Mouse (Mus musculus) adrenal gland, adult 2 months (tissue): ENCODE results near the gene Ptpa. TPM values are rescaled to one million over a fixed set of nuclear protein-coding genes. Genes with fewer than 3 reads are reported as not detected.

Experiments used
- DNase-seq: peaks from one replicate; pipeline ENCODE4 v3.0.0; 2021
- polyA plus RNA-seq: library from polyadenylated mRNA; depleted of rRNA; stranded (reverse); fragments of >200 nt; gene quantifications from 2 replicates; pipeline ENCODE4 v1.2.3, GENCODE M21; 2012
- total RNA-seq, 2 experiments: library from RNA; stranded (reverse); gene quantifications; 2 replicates each; pipeline ENCODE4 v1.2.3; 2021

The Ptpa gene
- total and polyA plus RNA-seq, 3 experiments: 124 to 242 (median 147) TPM

- DNase-seq: no peak
Measured at GRCm38 (mm10) chr2:30464411-30464810, 48.6 kb downstream of the Ptpa start.

GRCm38 (mm10) chr2:30466787-30467186, 50.9 kb downstream of the Ptpa start:
- no peak for DNase-seq

GRCm38 (mm10) chr2:30469009-30469408, 53.2 kb downstream of the Ptpa start:
- DNase-seq: no peak

- peak; percentile 78 for DNase-seq
Measured at GRCm38 (mm10) chr2:30469796-30470142, 53.9 kb downstream of the Ptpa start.

- peak; percentile 78 for DNase-seq
Measured at GRCm38 (mm10) chr2:30470143-30470946, 54.5 kb downstream of the Ptpa start.

- peak; percentile 30 for DNase-seq
Measured at GRCm38 (mm10) chr2:30471051-30471450, 55.2 kb downstream of the Ptpa start.

- peak; percentile 93 for DNase-seq
Measured at GRCm38 (mm10) chr2:30471795-30472720, 56.2 kb downstream of the Ptpa start.

GRCm38 (mm10) chr2:30472731-30473351, 57.0 kb downstream of the Ptpa start:
- DNase-seq: peak; percentile 75

GRCm38 (mm10) chr2:30473431-30474031, 57.7 kb downstream of the Ptpa start:
- peak; percentile 83 for DNase-seq

GRCm38 (mm10) chr2:30474039-30474438, 58.2 kb downstream of the Ptpa start, which contains the start of gene Ier5l:
Ier5l (minus strand) TSS chr2:30474219.
- peak; percentile 97 for DNase-seq

- no peak for DNase-seq
Measured at GRCm38 (mm10) chr2:30474776-30475175, 58.9 kb downstream of the Ptpa start.

GRCm38 (mm10) chr2:30475457-30475856, 59.6 kb downstream of the Ptpa start:
- no peak for DNase-seq

- DNase-seq: no peak
Measured at GRCm38 (mm10) chr2:30476241-30476640, 60.4 kb downstream of the Ptpa start.

- no peak for DNase-seq
Measured at GRCm38 (mm10) chr2:30478526-30478925, 62.7 kb downstream of the Ptpa start.

- peak; percentile 86 for DNase-seq
Measured at GRCm38 (mm10) chr2:30487597-30487996, 71.8 kb downstream of the Ptpa start.

- DNase-seq: no peak
Measured at GRCm38 (mm10) chr2:30490384-30490783, 74.5 kb downstream of the Ptpa start.

GRCm38 (mm10) chr2:30495000-30495908, 79.4 kb downstream of the Ptpa start:
- DNase-seq: no peak

GRCm38 (mm10) chr2:30495909-30496861, 80.3 kb downstream of the Ptpa start:
- peak; percentile 80 for DNase-seq
